Mouse (Mus musculus): Measurements from ENCODE around the gene Nlgn2.

- no peak for TF ChIP-seq CTCF (IDR thresholded peaks at IDR 0.05; ENCODE audit: control insufficient read depth, insufficient read depth, low read length)
- TF ChIP-seq POLR2A (IDR thresholded peaks at IDR 0.05; ENCODE audit: borderline replicate concordance, control insufficient read depth, low read depth, low read length) = no peak
Observed at GRCm38 (mm10) chr11:69864138-69864860, 26.7 kb upstream of the Nlgn2 start.

Data from bone marrow, adult 2 months (tissue).